Mouse (Mus musculus): ENCODE measurements at regions not wholly inside any gene's neighbourhood (a gene's known extent, or its start where the extent isn't known, plus 50 kb on each side); places are given as distances from the start of the nearest gene placed in this dataset.

DNA sequence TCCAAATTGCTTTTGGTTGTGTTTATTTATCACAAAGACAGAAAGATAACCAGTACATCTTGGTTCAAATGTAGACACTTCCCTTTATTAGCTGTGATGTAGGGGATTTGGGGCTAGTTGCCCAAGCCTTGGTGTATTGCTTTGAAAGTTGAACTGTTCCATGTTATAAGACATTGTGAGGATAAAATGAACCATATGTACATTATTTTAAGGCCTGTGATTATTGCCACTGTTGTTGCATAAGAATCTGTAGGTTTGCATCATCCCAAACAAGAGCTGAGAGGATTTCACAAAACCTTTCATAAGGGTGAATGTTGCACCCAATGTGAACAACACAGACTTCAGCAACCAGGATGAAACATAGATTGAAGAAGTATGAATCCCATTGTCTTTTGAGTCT lies 145.7 kb upstream of the Tnfaip3 start:
- Histone ChIP-seq H3K36me3 (ENCODE audit: control insufficient read depth, insufficient read depth, low read length) (no peaks in the 10 kb centered on the region), H3K4me3 (ENCODE audit: control insufficient read depth in 1 of 2, insufficient read depth in 1 of 2, low read depth in 1 of 2, low read length in 2 of 2) (no peak overlapping the region), H3K4me2 (ENCODE audit: low read length) (no peak overlapping the region), H3K9ac (ENCODE audit: low read length) (no peak overlapping the region), H3K9me3 (ENCODE audit: control insufficient read depth, low read length) (no peaks in the 10 kb centered on the region), H3K4me1 (ENCODE audit: control insufficient read depth in 2 of 2, insufficient read depth in 2 of 2, low read length in 2 of 2) (no peaks in the 10 kb centered on the region), H3K27ac (replicated peaks in 1 of 2; ENCODE audit: control insufficient read depth in 1 of 2, insufficient read depth in 1 of 2, low read depth in 2 of 2, low read length in 2 of 2) (no peak overlapping the region), H3K27me3 (ENCODE audit: control insufficient read depth, insufficient read depth, low read length) (no peaks in the 10 kb centered on the region)
- ATAC-seq (ENCODE audit: insufficient number of reproducible peaks, insufficient read depth, low FRiP score, low read depth) = no peak

- H3K9ac ChIP-seq (ENCODE audit: low read length) = no peak overlapping the region
- H3K27me3 ChIP-seq (ENCODE audit: control insufficient read depth, insufficient read depth, low read length) = no peaks in the 10 kb centered on the region
- no peak overlapping the region for H3K4me2 ChIP-seq (ENCODE audit: low read length)
- H3K4me1 ChIP-seq (ENCODE audit: control insufficient read depth in 2 of 2, insufficient read depth in 2 of 2, low read length in 2 of 2) = peaks cover under 1 to 11% of the 10 kb centered on the region in 2 experiments; a peak in 1 of 4 replicates
- no peak overlapping the region for H3K27ac ChIP-seq (replicated peaks in 1 of 2; ENCODE audit: control insufficient read depth in 1 of 2, insufficient read depth in 1 of 2, low read depth in 2 of 2, low read length in 2 of 2)
- H3K4me3 ChIP-seq (ENCODE audit: control insufficient read depth in 1 of 2, insufficient read depth in 1 of 2, low read depth in 1 of 2, low read length in 2 of 2) = no peak overlapping the region
- no peaks in the 10 kb centered on the region for H3K36me3 ChIP-seq (ENCODE audit: control insufficient read depth, insufficient read depth, low read length)
- ATAC-seq (ENCODE audit: insufficient number of reproducible peaks, insufficient read depth, low FRiP score, low read depth) = no peak
- no peaks in the 10 kb centered on the region for H3K9me3 ChIP-seq (ENCODE audit: control insufficient read depth, low read length)
These were observed 138.6 kb upstream of the Tnfaip3 start for GRCm38 (mm10) chr10:19154041-19154440.

GRCm38 (mm10) chr10:19152773-19153172 lies 137.3 kb upstream of the Tnfaip3 start:
- WGBS = 92% methylated on average over 5 of the region's 5 CpGs
- Histone ChIP-seq H3K36me3 (ENCODE audit: control insufficient read depth, insufficient read depth, low read length) (no peaks in the 10 kb centered on the region), H3K27me3 (ENCODE audit: control insufficient read depth, insufficient read depth, low read length) (no peaks in the 10 kb centered on the region)

DNA sequence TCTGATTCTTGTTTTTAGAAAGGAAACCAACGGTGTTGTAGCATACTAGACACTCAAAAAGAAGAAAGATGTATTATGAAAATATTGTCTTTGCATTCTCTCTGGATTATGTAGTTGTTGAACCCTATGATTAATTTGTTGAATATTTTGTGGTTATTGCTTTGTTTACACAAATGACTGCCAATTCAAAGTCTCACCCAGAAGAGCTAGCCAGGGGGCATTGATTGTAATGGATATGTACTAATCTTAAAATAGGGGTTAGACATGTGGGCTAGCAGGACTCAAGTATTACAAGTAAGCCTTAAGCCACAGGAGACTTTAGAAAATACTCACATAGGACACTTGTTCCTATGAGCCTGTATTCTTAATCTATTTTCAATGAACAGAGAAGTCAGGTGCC lies 135.3 kb upstream of the Tnfaip3 start:
- no peak overlapping the region for H3K4me3 ChIP-seq (ENCODE audit: control insufficient read depth in 1 of 2, insufficient read depth in 1 of 2, low read depth in 1 of 2, low read length in 2 of 2)
- no peak overlapping the region for H3K9ac ChIP-seq (ENCODE audit: low read length)
- H3K27ac ChIP-seq (replicated peaks in 1 of 2; ENCODE audit: control insufficient read depth in 1 of 2, insufficient read depth in 1 of 2, low read depth in 2 of 2, low read length in 2 of 2) = no peak overlapping the region
- WGBS = 82% methylated on average over 1 of the region's 1 CpGs
- H3K36me3 ChIP-seq (ENCODE audit: control insufficient read depth, insufficient read depth, low read length) = no peaks in the 10 kb centered on the region
- no peak overlapping the region for H3K4me2 ChIP-seq (ENCODE audit: low read length)
- no peaks in the 10 kb centered on the region for H3K9me3 ChIP-seq (ENCODE audit: control insufficient read depth, low read length)
- H3K27me3 ChIP-seq (ENCODE audit: control insufficient read depth, insufficient read depth, low read length) = no peaks in the 10 kb centered on the region
- H3K4me1 ChIP-seq (ENCODE audit: control insufficient read depth in 2 of 2, insufficient read depth in 2 of 2, low read length in 2 of 2) = peaks cover 2 to 13% of the 10 kb centered on the region in 2 experiments; a peak in 1 of 4 replicates
- ATAC-seq (ENCODE audit: insufficient number of reproducible peaks, insufficient read depth, low FRiP score, low read depth) = no peak

More at GRCm38 (mm10) chr10:19152773-19153172, 137.3 kb upstream of the Tnfaip3 start:
- H3K9ac ChIP-seq (ENCODE audit: low read length) = no peak overlapping the region
- no peak for ATAC-seq (ENCODE audit: insufficient number of reproducible peaks, insufficient read depth, low FRiP score, low read depth)
- H3K9me3 ChIP-seq (ENCODE audit: control insufficient read depth, low read length) = no peaks in the 10 kb centered on the region
- H3K4me3 ChIP-seq (ENCODE audit: control insufficient read depth in 1 of 2, insufficient read depth in 1 of 2, low read depth in 1 of 2, low read length in 2 of 2) = no peak overlapping the region
- peaks cover 2 to 13% of the 10 kb centered on the region in 2 experiments; a peak in 1 of 4 replicates for H3K4me1 ChIP-seq (ENCODE audit: control insufficient read depth in 2 of 2, insufficient read depth in 2 of 2, low read length in 2 of 2)
- H3K27ac ChIP-seq (replicated peaks in 1 of 2; ENCODE audit: control insufficient read depth in 1 of 2, insufficient read depth in 1 of 2, low read depth in 2 of 2, low read length in 2 of 2) = no peak overlapping the region
- no peak overlapping the region for H3K4me2 ChIP-seq (ENCODE audit: low read length)

GRCm38 (mm10) chr10:19150005-19150404 lies 134.5 kb upstream of the Tnfaip3 start:
- no peaks in the 10 kb centered on the region for H3K27me3 ChIP-seq (ENCODE audit: control insufficient read depth, insufficient read depth, low read length)
- H3K4me2 ChIP-seq (ENCODE audit: low read length) = no peak overlapping the region
- H3K4me3 ChIP-seq (ENCODE audit: control insufficient read depth in 1 of 2, insufficient read depth in 1 of 2, low read depth in 1 of 2, low read length in 2 of 2) = no peak overlapping the region
- H3K9me3 ChIP-seq (ENCODE audit: control insufficient read depth, low read length) = no peaks in the 10 kb centered on the region
- ATAC-seq (ENCODE audit: insufficient number of reproducible peaks, insufficient read depth, low FRiP score, low read depth) = no peak
- WGBS = 76% methylated on average over 3 of the region's 3 CpGs
- no peak overlapping the region for H3K9ac ChIP-seq (ENCODE audit: low read length)
- 0 out of 4 replicates have a peak, but pooled peaks cover 2 to 10% of the 10 kb centered on the region in 2 experiments for H3K4me1 ChIP-seq (ENCODE audit: control insufficient read depth in 2 of 2, insufficient read depth in 2 of 2, low read length in 2 of 2)
- H3K36me3 ChIP-seq (ENCODE audit: control insufficient read depth, insufficient read depth, low read length) = no peaks in the 10 kb centered on the region
- H3K27ac ChIP-seq (replicated peaks in 1 of 2; ENCODE audit: control insufficient read depth in 1 of 2, insufficient read depth in 1 of 2, low read depth in 2 of 2, low read length in 2 of 2) = no peak overlapping the region

DNA sequence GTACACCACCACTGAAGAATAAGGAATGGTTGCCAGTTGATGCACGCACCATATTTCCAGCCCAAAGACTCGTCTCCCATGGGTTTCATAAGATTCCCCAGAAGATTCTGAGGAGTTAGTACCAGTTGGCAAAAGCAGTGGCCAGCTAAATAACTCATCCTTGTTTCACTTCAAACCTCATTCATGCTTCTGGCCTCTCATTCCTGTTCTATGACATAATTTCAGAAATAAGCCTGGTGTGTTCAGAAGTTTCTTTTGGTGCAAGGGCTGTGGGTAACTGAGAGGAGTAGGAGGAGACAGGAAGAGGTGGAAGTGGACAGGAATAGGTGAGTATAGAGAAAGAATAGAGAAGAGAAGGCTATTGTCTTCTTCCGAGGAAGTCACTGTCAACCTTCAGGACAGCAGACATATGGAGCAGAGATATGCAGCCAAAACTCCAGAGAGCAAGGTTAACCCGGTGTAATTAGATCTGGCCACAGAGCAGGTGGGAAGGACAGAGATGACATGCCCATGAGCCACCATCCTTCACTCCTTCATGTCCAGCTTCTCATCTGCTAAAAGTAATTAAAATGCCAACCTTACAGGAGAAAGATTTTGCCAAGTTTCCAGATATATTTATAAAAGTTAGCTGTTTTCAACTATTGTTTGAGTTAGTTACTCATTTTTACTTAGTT lies 133.9 kb upstream of the Tnfaip3 start:
- no peak overlapping the region for H3K4me2 ChIP-seq (ENCODE audit: low read length)
- 69% methylated on average over 4 of the region's 4 CpGs for WGBS
- no peak overlapping the region for H3K27ac ChIP-seq (replicated peaks in 1 of 2; ENCODE audit: control insufficient read depth in 1 of 2, insufficient read depth in 1 of 2, low read depth in 2 of 2, low read length in 2 of 2)
- H3K4me1 ChIP-seq (ENCODE audit: control insufficient read depth in 2 of 2, insufficient read depth in 2 of 2, low read length in 2 of 2) = 0 out of 4 replicates have a peak, but pooled peaks cover 2 to 10% of the 10 kb centered on the region in 2 experiments
- no peaks in the 10 kb centered on the region for H3K9me3 ChIP-seq (ENCODE audit: control insufficient read depth, low read length)
- no peak overlapping the region for H3K9ac ChIP-seq (ENCODE audit: low read length)
- no peak overlapping the region for H3K4me3 ChIP-seq (ENCODE audit: control insufficient read depth in 1 of 2, insufficient read depth in 1 of 2, low read depth in 1 of 2, low read length in 2 of 2)
- H3K36me3 ChIP-seq (ENCODE audit: control insufficient read depth, insufficient read depth, low read length) = no peaks in the 10 kb centered on the region
- no peaks in the 10 kb centered on the region for H3K27me3 ChIP-seq (ENCODE audit: control insufficient read depth, insufficient read depth, low read length)
- no peak for ATAC-seq (ENCODE audit: insufficient number of reproducible peaks, insufficient read depth, low FRiP score, low read depth)

- no peak for ATAC-seq (ENCODE audit: insufficient number of reproducible peaks, insufficient read depth, low FRiP score, low read depth)
- H3K27me3 ChIP-seq (ENCODE audit: control insufficient read depth, insufficient read depth, low read length) = no peaks in the 10 kb centered on the region
- no peak overlapping the region for H3K4me3 ChIP-seq (ENCODE audit: control insufficient read depth in 1 of 2, insufficient read depth in 1 of 2, low read depth in 1 of 2, low read length in 2 of 2)
- no peaks in the 10 kb centered on the region for H3K9me3 ChIP-seq (ENCODE audit: control insufficient read depth, low read length)
- H3K4me2 ChIP-seq (ENCODE audit: low read length) = no peak overlapping the region
- H3K9ac ChIP-seq (ENCODE audit: low read length) = no peak overlapping the region
- H3K27ac ChIP-seq (replicated peaks in 1 of 2; ENCODE audit: control insufficient read depth in 1 of 2, insufficient read depth in 1 of 2, low read depth in 2 of 2, low read length in 2 of 2) = no peak overlapping the region
- H3K4me1 ChIP-seq (ENCODE audit: control insufficient read depth in 2 of 2, insufficient read depth in 2 of 2, low read length in 2 of 2) = no peaks in the 10 kb centered on the region
- H3K36me3 ChIP-seq (ENCODE audit: control insufficient read depth, insufficient read depth, low read length) = no peaks in the 10 kb centered on the region
- 61% methylated on average over 3 of the region's 3 CpGs for WGBS
These were observed 126.0 kb upstream of the Tnfaip3 start for GRCm38 (mm10) chr10:19141481-19141880.

DNA sequence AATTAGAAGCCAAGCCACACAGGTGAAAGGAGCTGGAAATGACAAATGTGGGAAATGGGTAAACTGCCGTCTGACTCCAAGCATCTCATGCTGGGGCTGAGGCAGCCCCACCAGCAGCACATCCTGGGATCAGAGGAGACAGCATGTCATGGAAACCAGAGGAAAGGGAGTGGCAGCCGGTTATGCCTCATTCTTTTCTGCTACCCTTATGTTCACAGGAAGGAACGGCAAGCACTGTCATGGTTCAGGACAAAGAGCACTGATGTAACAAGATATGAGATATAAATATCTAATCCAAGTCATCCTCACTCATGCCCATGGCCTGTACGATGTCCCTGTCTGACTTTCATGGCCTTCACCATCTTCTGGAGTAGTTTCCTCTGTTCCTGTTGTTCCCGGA lies 125.2 kb upstream of the Tnfaip3 start:
- Histone ChIP-seq H3K4me1 (ENCODE audit: control insufficient read depth in 2 of 2, insufficient read depth in 2 of 2, low read length in 2 of 2) (no peaks in the 10 kb centered on the region), H3K9me3 (ENCODE audit: control insufficient read depth, low read length) (no peaks in the 10 kb centered on the region), H3K36me3 (ENCODE audit: control insufficient read depth, insufficient read depth, low read length) (no peaks in the 10 kb centered on the region), H3K4me2 (ENCODE audit: low read length) (no peak overlapping the region), H3K9ac (ENCODE audit: low read length) (no peak overlapping the region), H3K27ac (replicated peaks in 1 of 2; ENCODE audit: control insufficient read depth in 1 of 2, insufficient read depth in 1 of 2, low read depth in 2 of 2, low read length in 2 of 2) (no peak overlapping the region), H3K27me3 (ENCODE audit: control insufficient read depth, insufficient read depth, low read length) (no peaks in the 10 kb centered on the region), H3K4me3 (ENCODE audit: control insufficient read depth in 1 of 2, insufficient read depth in 1 of 2, low read depth in 1 of 2, low read length in 2 of 2) (no peak overlapping the region)
- 63% methylated on average over 5 of the region's 5 CpGs for WGBS
- ATAC-seq (ENCODE audit: insufficient number of reproducible peaks, insufficient read depth, low FRiP score, low read depth) = no peak
